Mouse (Mus musculus): ENCODE measurements around the gene Pou2f1.

- TF ChIP-seq EP300 (IDR thresholded peaks at IDR 0.05; ENCODE audit: insufficient read depth, low read depth, low read length) (no peak), POLR2A (IDR thresholded peaks at IDR 0.05; ENCODE audit: insufficient read depth, low read length) (no peak)
Measured at GRCm38 (mm10) chr1:166049046-166049827, 46.8 kb upstream of the Pou2f1 start.
